Mouse (Mus musculus) CH12.LX (cell line): Measurements from ENCODE around the gene Tulp2. TPM values are rescaled to one million over a fixed set of nuclear protein-coding genes. Genes with fewer than 3 reads are reported as not detected.
A peak's percentile ranks its signal among the peaks of the same experiment; 100 is the strongest.

ENCODE experiments used
- DNase-seq: peaks from one replicate; pipeline ENCODE4 v3.0.0-alpha.2; 2013; ENCODE audit errors: extremely low read depth
- H3K27ac ChIP-seq: 2 replicates; pipeline ENCODE4 v1.5.1; 2012; ENCODE audit warnings: low read depth, mild to moderate bottlenecking, control low read depth, moderate library complexity; ENCODE audit not compliant: insufficient read depth
- H3K27me3 ChIP-seq: replicated peaks from 2 replicates; pipeline ENCODE3; 2012; ENCODE audit warnings: inconsistent platforms
- H3K36me3 ChIP-seq, 2 experiments: replicated peaks in 1 of 2; 2 replicates each; pipeline versions ENCODE3 to v1.6.1; 2012; ENCODE audit warnings: inconsistent platforms in 1 of 2, low read length in 1 of 2, mild to moderate bottlenecking in 1 of 2, mixed read lengths in 1 of 2, moderate library complexity in 1 of 2; ENCODE audit not compliant: control insufficient read depth in 1 of 2, insufficient read depth in 1 of 2
- H3K4me1 ChIP-seq, 2 experiments: 2 replicates each; pipeline ENCODE4 v1.6.1; 2012; ENCODE audit warnings: inconsistent platforms in 1 of 2, moderate library complexity in 1 of 2; ENCODE audit not compliant: insufficient read depth in 2 of 2, control insufficient read depth in 1 of 2
- H3K4me2 ChIP-seq: 2 replicates; pipeline ENCODE4 v1.6.1; 2012; ENCODE audit warnings: low read depth, mild to moderate bottlenecking, control low read depth; ENCODE audit not compliant: poor library complexity, insufficient read depth, severe bottlenecking
- H3K4me3 ChIP-seq, 3 experiments: fragments of 150-350 bp in 1 of 3; sonication (generic) in 1 of 3; replicated peaks in 1 of 3; 2 replicates each; pipeline versions ENCODE3 to v1.5.1; 2011 to 2012; ENCODE audit warnings: low read depth in 2 of 3, low read length in 2 of 3, mild to moderate bottlenecking in 2 of 3, moderate library complexity in 2 of 3, control low read depth in 1 of 3, improper control_type of control experiment in 1 of 3, inconsistent platforms in 1 of 3, mixed read lengths in 1 of 3; ENCODE audit not compliant: poor library complexity in 1 of 3
- H3K79me2 ChIP-seq: replicated peaks from 2 replicates; pipeline ENCODE4 v1.6.1; 2012; ENCODE audit warnings: mild to moderate bottlenecking, moderate library complexity; ENCODE audit not compliant: control insufficient read depth, poor library complexity, insufficient read depth, severe bottlenecking; ENCODE audit errors: extremely low read depth
- H3K9ac ChIP-seq: 2 replicates; pipeline ENCODE4 v1.6.1; 2012; ENCODE audit warnings: low read depth, mild to moderate bottlenecking, control low read depth, moderate library complexity; ENCODE audit not compliant: insufficient read depth
- H3K9me3 ChIP-seq: replicated peaks from 2 replicates; pipeline ENCODE3; 2012; ENCODE audit warnings: low read length, inconsistent platforms, mixed read lengths
- CHD1 ChIP-seq: IDR thresholded peaks from 2 replicates; pipeline ENCODE4 v1.6.1; 2012; ENCODE audit warnings: low read depth, low read length, improper control_type of control experiment, inconsistent platforms
- CHD2 ChIP-seq: IDR thresholded peaks from 2 replicates; pipeline ENCODE4 v1.6.1; 2011; ENCODE audit warnings: low read length, improper control_type of control experiment
- CTCF ChIP-seq, 2 experiments: IDR thresholded peaks in 1 of 2; conservative IDR thresholded peaks in 1 of 2; 2 replicates each; pipeline ENCODE4 v1.5.1; 2011 to 2012; ENCODE audit warnings: low read depth in 2 of 2, low read length in 2 of 2, improper control_type of control experiment in 1 of 2, inconsistent platforms in 1 of 2, mild to moderate bottlenecking in 1 of 2, moderate library complexity in 1 of 2
- E2F4 ChIP-seq: IDR thresholded peaks from 2 replicates; pipeline ENCODE4 v1.6.1; 2011; ENCODE audit warnings: low read depth, low read length, improper control_type of control experiment; ENCODE audit not compliant: insufficient replicate concordance
- ELF1 ChIP-seq: IDR thresholded peaks from 2 replicates; pipeline ENCODE4 v1.6.1; 2014; ENCODE audit warnings: low read depth, mild to moderate bottlenecking, inconsistent platforms, low read length, improper control_type of control experiment
- GABPA ChIP-seq: IDR thresholded peaks from 2 replicates; pipeline ENCODE4 v1.6.1; 2012; ENCODE audit warnings: low read depth, low read length, improper control_type of control experiment, inconsistent platforms; ENCODE audit not compliant: insufficient replicate concordance
- HCFC1 ChIP-seq: IDR thresholded peaks from 2 replicates; pipeline ENCODE4 v1.6.1; 2012; ENCODE audit warnings: low read depth, mild to moderate bottlenecking, inconsistent platforms, low read length, improper control_type of control experiment
- IRF4 ChIP-seq: IDR thresholded peaks from 2 replicates; pipeline ENCODE4 v1.6.1; 2014; ENCODE audit warnings: low read depth, mild to moderate bottlenecking, inconsistent platforms, low read length, improper control_type of control experiment
- JUND ChIP-seq: conservative IDR thresholded peaks from 2 replicates; pipeline ENCODE4 v1.6.1; 2011; ENCODE audit warnings: low read depth, low read length, improper control_type of control experiment
- MAZ ChIP-seq: IDR thresholded peaks from 2 replicates; pipeline ENCODE4 v1.6.1; 2012; ENCODE audit warnings: low read depth, mild to moderate bottlenecking, inconsistent platforms, low read length, improper control_type of control experiment, moderate library complexity
- MXI1 ChIP-seq: IDR thresholded peaks from 2 replicates; pipeline ENCODE4 v1.6.1; 2011; ENCODE audit warnings: mild to moderate bottlenecking, low read depth, low read length, improper control_type of control experiment
- NRF1 ChIP-seq: IDR thresholded peaks from 2 replicates; pipeline ENCODE4 v1.6.1; 2014; ENCODE audit warnings: low read depth, mild to moderate bottlenecking, inconsistent platforms, low read length, improper control_type of control experiment, moderate library complexity
- POLR2A ChIP-seq: IDR thresholded peaks from 2 replicates; pipeline ENCODE4 v1.6.1; 2011; ENCODE audit warnings: low read depth, mild to moderate bottlenecking, improper control_type of control experiment, low read length
- RCOR1 ChIP-seq: conservative IDR thresholded peaks from 2 replicates; pipeline ENCODE4 v1.6.1; 2012; ENCODE audit warnings: low read depth, mild to moderate bottlenecking, inconsistent platforms, low read length, improper control_type of control experiment
- SIN3A ChIP-seq: IDR thresholded peaks from 2 replicates; pipeline ENCODE4 v1.6.1; 2012; ENCODE audit warnings: low read length, improper control_type of control experiment, inconsistent platforms
- UBTF ChIP-seq: IDR thresholded peaks from 2 replicates; pipeline ENCODE4 v1.6.1; 2012; ENCODE audit warnings: low read depth, mild to moderate bottlenecking, inconsistent platforms, low read length, improper control_type of control experiment, moderate library complexity
- USF2 ChIP-seq: conservative IDR thresholded peaks from 2 replicates; pipeline ENCODE4 v1.6.1; 2011; ENCODE audit warnings: low read depth, low read length, improper control_type of control experiment
- ZKSCAN1 ChIP-seq: IDR thresholded peaks from 2 replicates; pipeline ENCODE4 v1.6.1; 2012; ENCODE audit warnings: low read depth, inconsistent platforms, low read length, improper control_type of control experiment, borderline replicate concordance
- ZNF384 ChIP-seq: IDR thresholded peaks from 2 replicates; pipeline ENCODE4 v1.6.1; 2012; ENCODE audit warnings: low read depth, low read length, improper control_type of control experiment, inconsistent platforms
- dilution Hi-C: fragments of 300-500 bp; cut with MboI; formaldehyde crosslinking; loops from 2 replicates; pipeline ENCODE4 v1.14.3; 2020; ENCODE audit warnings: low sequenced_read_pairs; ENCODE audit not compliant: extremely low pct_unique_long_range_greater_than_20kb, extremely low pct_ligation_motif_present
- in situ Hi-C: fragments of 300-500 bp; cut with MboI; formaldehyde crosslinking; loops from 3 replicates; pipeline ENCODE4 v1.14.3; 2019; ENCODE audit warnings: low sequenced_read_pairs, low pct_ligation_motif_present, low pct_unique_long_range_greater_than_20kb, mixed read lengths
- polyA plus RNA-seq: library from polyadenylated mRNA; unstranded; fragments of >175 nt; gene quantifications from 2 replicates; pipeline ENCODE4 v1.2.1, GENCODE M21; 2012; ENCODE audit warnings: low read depth; ENCODE audit not compliant: insufficient read length
- total RNA-seq, 2 experiments: library from RNA; depleted of rRNA; stranded (reverse); fragments of 300-350 nt in 1 of 2; fragments of >200 nt in 1 of 2; gene quantifications; 2 replicates each; pipeline ENCODE4 v1.2.3; 2012 to 2014

Tulp2 gene
- total and polyA plus RNA-seq, 3 experiments: 0.13 TPM; not detected in 2

DNA sequence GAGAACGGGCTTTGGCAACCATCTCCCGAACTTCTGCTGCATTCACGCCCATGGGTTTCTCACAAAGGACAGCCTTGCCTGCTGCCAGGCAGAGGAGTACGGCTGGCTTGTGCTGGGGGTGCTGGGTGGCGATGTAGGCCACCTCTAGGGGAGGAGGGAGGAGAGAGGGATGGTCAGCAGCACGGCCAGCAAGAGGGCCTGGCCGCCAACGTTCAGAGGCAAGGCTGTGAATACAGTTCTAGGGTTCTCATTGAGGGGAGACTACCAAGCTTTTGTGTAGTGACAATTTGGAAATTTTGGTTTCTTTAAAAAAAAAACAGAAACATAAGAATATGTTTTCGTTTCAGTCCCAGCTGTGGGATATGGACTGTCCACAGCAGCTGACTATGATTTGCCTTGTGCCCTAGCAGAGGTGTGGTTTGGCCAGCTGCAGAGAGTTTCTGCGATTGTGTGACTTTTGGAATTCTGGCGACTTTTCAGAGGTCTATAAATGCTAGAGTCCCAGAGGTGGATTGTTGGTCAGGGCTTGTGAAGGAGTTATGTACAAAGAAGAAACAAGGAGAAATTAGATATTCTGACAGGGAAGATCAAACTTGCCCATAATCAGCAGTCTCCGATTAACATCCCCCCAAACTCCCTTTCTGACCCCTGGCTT, 5.2 kb downstream of the Tulp2 start, which contains the start of gene Gm45808:
Gm45808 (minus strand) TSS at position 51 of the 655 bp plus-strand sequence.
- dilution Hi-C loops: no loop called here
- in situ Hi-C loops: no loop called here
- peaks cover 7 to 28% of the 10 kb centered on the region in 2 experiments for H3K36me3 ChIP-seq
- TF ChIP-seq CHD1 (no peak), MXI1 (no peak), MAZ (no peak), RCOR1 (no peak), SIN3A (no peak), E2F4 (no peak), UBTF (no peak), POLR2A (no peak), NRF1 (no peak), ZNF384 (no peak), HCFC1 (no peak), IRF4 (no peak)
- no peaks in the 10 kb centered on the region for H3K27me3 ChIP-seq
- no peak within 1 kb of the TSS for H3K9ac ChIP-seq
- H3K79me2 ChIP-seq: no peaks in the 10 kb centered on the region
- H3K9me3 ChIP-seq: no peaks in the 10 kb centered on the region
- H3K4me2 ChIP-seq: no peak within 1 kb of the TSS
- no peak for DNase-seq
- H3K4me3 ChIP-seq: no peak within 1 kb of the TSS
- H3K27ac ChIP-seq: no peak within 1 kb of the TSS
- H3K4me1 ChIP-seq: peaks cover 4 to 25% of the 10 kb centered on the region in 2 experiments; a peak in 3 of 4 replicates

GRCm38 (mm10) chr7:45487861-45488292, 6.2 kb downstream of the Tulp2 start:
- Histone ChIP-seq H3K4me1 (peaks cover 4 to 25% of the 10 kb centered on the region in 2 experiments; a peak in 3 of 4 replicates), H3K36me3 (peaks cover 8 to 30% of the 10 kb centered on the region in 2 experiments), H3K79me2 (no peaks in the 10 kb centered on the region), H3K4me3 (peak overlapping the region; percentile 69 to 77 (median 74)), H3K9ac (peak overlapping the region; percentile 87), H3K4me2 (peak overlapping the region; percentile 57), H3K9me3 (no peaks in the 10 kb centered on the region), H3K27me3 (no peaks in the 10 kb centered on the region), H3K27ac (no peak overlapping the region)
- in situ Hi-C loops (no loop called here), dilution Hi-C loops (no loop called here)
- DNase-seq: no peak
- TF ChIP-seq USF2 (no peak), IRF4 (no peak), CHD2 (no peak), E2F4 (no peak), ELF1 (no peak), JUND (no peak), MAZ (no peak), GABPA (no peak), RCOR1 (no peak), ZKSCAN1 (no peak), UBTF (no peak), CTCF (conservative IDR thresholded peaks at IDR 0.05 in 1 of 2, IDR thresholded peaks at IDR 0.05 in 1 of 2; ENCODE audit: low read depth in 2 of 2, low read length in 2 of 2) (no peak)
